Mouse (Mus musculus) B cell, adult 2 months (primary cell): ENCODE measurements around the gene Gria2.

ENCODE experiments used
- DNase-seq, 2 experiments: peaks; one replicate each; pipeline ENCODE4 v3.0.0; 2022

Gria2 gene

GRCm38 (mm10) chr3:80774005-80774764 lies 28.4 kb downstream of the Gria2 start:
- no peak for DNase-seq

GRCm38 (mm10) chr3:80773232-80773631 lies 29.4 kb downstream of the Gria2 start:
- DNase-seq, result no peak

- no peak for DNase-seq
Observed at GRCm38 (mm10) chr3:80769506-80770235, 33.0 kb downstream of the Gria2 start.

GRCm38 (mm10) chr3:80758955-80759354 lies 43.7 kb downstream of the Gria2 start:
- DNase-seq, result no peak

- no peak for DNase-seq
Observed at GRCm38 (mm10) chr3:80758363-80758762, 44.3 kb downstream of the Gria2 start.

- no peak for DNase-seq
Observed at GRCm38 (mm10) chr3:80750786-80751185, 51.8 kb downstream of the Gria2 start.

GRCm38 (mm10) chr3:80725205-80725604 lies 77.4 kb downstream of the Gria2 start:
- DNase-seq, result no peak

GRCm38 (mm10) chr3:80713123-80713522 lies 89.5 kb downstream of the Gria2 start:
- DNase-seq, result no peak

GRCm38 (mm10) chr3:80708992-80709391 lies 93.6 kb downstream of the Gria2 start:
- no peak for DNase-seq

- no peak for DNase-seq
Observed at GRCm38 (mm10) chr3:80702173-80702572, 100.5 kb downstream of the Gria2 start.

- no peak for DNase-seq
Observed at GRCm38 (mm10) chr3:80697523-80697922, 105.1 kb downstream of the Gria2 start.

GRCm38 (mm10) chr3:80694965-80695364 lies 107.7 kb downstream of the Gria2 start:
- DNase-seq, result no peak

GRCm38 (mm10) chr3:80665105-80665504 lies 137.5 kb downstream of the Gria2 start:
- no peak for DNase-seq

- no peak for DNase-seq
Observed at GRCm38 (mm10) chr3:80663293-80663692, 139.3 kb downstream of the Gria2 start.

- DNase-seq, result no peak
Observed at GRCm38 (mm10) chr3:80661838-80662237, 140.8 kb downstream of the Gria2 start.

GRCm38 (mm10) chr3:80652213-80652612 lies 150.4 kb downstream of the Gria2 start:
- no peak for DNase-seq
